Mouse (Mus musculus): ENCODE data around the gene Acly. TPM values are rescaled to one million over a fixed set of nuclear protein-coding genes. Genes with fewer than 3 reads are reported as not detected.

Acly gene
- 158 to 172 TPM (median 161 TPM) in 4 replicates for total RNA-seq (2023; ENCODE audit: inconsistent age)

GRCm38 (mm10) chr11:100527458-100528374 is at the start of gene Acly:
TSS of gene Acly (minus strand) at chr11:100528000.

GRCm38 (mm10) chr11:100574708-100575483 is 47.1 kb upstream of the Acly start, which contains the start of gene Cnp:
TSS of gene Cnp (plus strand) at chr11:100574904.

GRCm38 (mm10) chr11:100544832-100545745 is 17.3 kb upstream of the Acly start, which contains the start of gene Ttc25:
TSS of gene Ttc25 (plus strand) at chr11:100545607.

GRCm38 (mm10) chr11:100472197-100472934 is 55.4 kb downstream of the Acly start, which contains the start of gene Klhl11:
TSS of gene Klhl11 (minus strand) at chr11:100472741.

GRCm38 (mm10) chr11:100441797-100442196 is 86.0 kb downstream of the Acly start, which contains the start of the genes Nt5c3b and Klhl10:
TSS of gene Nt5c3b (minus strand) at chr11:100441808.
TSS of gene Klhl10 (plus strand) at chr11:100441917.

Other genes with a start within 250 kb of the Acly start
- 2,378 to 2,468 TPM (median 2,410 TPM) in 4 replicates for gene Eif1, start 208.1 kb downstream of the Acly start, total RNA-seq (2023; ENCODE audit: inconsistent age)
- not detected in 4 replicates for gene Gast, start 193.6 kb downstream of the Acly start, total RNA-seq (2023; ENCODE audit: inconsistent age)
- gene Hap1, start 171.9 kb downstream of the Acly start, total RNA-seq (2023; ENCODE audit: inconsistent age): 2.0 to 3.5 TPM (median 2.4 TPM) in 4 replicates
- 12.6 to 22.2 TPM (median 13.9 TPM) in 4 replicates for gene Jup, start 130.2 kb downstream of the Acly start, total RNA-seq (2023; ENCODE audit: inconsistent age)
- 0.24 TPM in 1 of 4 replicates, not detected in the others for gene P3h4, start 113.2 kb downstream of the Acly start, total RNA-seq (2023; ENCODE audit: inconsistent age)
- not detected in 4 replicates for gene Fkbp10, start 112.3 kb downstream of the Acly start, total RNA-seq (2023; ENCODE audit: inconsistent age)
- 60.8 to 67.9 TPM (median 62.0 TPM) in 4 replicates for gene Nt5c3b, start 86.2 kb downstream of the Acly start, total RNA-seq (2023; ENCODE audit: inconsistent age)
- 1.2 to 3.1 TPM (median 2.1 TPM) in 4 replicates for gene Klhl10, start 86.1 kb downstream of the Acly start, total RNA-seq (2023; ENCODE audit: inconsistent age)
- 20.4 to 24.2 TPM (median 22.4 TPM) in 4 replicates for gene Klhl11, start 55.3 kb downstream of the Acly start, total RNA-seq (2023; ENCODE audit: inconsistent age)
- gene Ttc25, start 17.6 kb upstream of the Acly start, total RNA-seq (2023; ENCODE audit: inconsistent age): 0.32 to 0.51 TPM (median 0.39 TPM) in 3 of 4 replicates, not detected in the other
- 182 to 196 TPM (median 187 TPM) in 4 replicates for gene Cnp, start 46.9 kb upstream of the Acly start, total RNA-seq (2023; ENCODE audit: inconsistent age)
- gene Nkiras2, start 91.2 kb upstream of the Acly start, total RNA-seq (2023; ENCODE audit: inconsistent age): 24.9 to 30.3 TPM (median 26.3 TPM) in 4 replicates
- 460 to 496 TPM (median 474 TPM) in 4 replicates for gene Dnajc7, start 92.2 kb upstream of the Acly start, total RNA-seq (2023; ENCODE audit: inconsistent age)
- gene Zfp385c, start 164.5 kb upstream of the Acly start, total RNA-seq (2023; ENCODE audit: inconsistent age): 0.24 TPM in 1 of 4 replicates, not detected in the others
- gene Dhx58, start 176.3 kb upstream of the Acly start, total RNA-seq (2023; ENCODE audit: inconsistent age): 18.4 to 28.4 TPM (median 20.7 TPM) in 4 replicates
- gene Kat2a, start 184.5 kb upstream of the Acly start, total RNA-seq (2023; ENCODE audit: inconsistent age): 37.4 to 42.8 TPM (median 40.6 TPM) in 4 replicates
- not detected in 4 replicates for gene Hspb9, start 185.8 kb upstream of the Acly start, total RNA-seq (2023; ENCODE audit: inconsistent age)
- 128 to 135 TPM (median 134 TPM) in 4 replicates for gene Rab5c, start 210.2 kb upstream of the Acly start, total RNA-seq (2023; ENCODE audit: inconsistent age)
- gene Kcnh4, start 231.9 kb upstream of the Acly start, total RNA-seq (2023; ENCODE audit: inconsistent age): 6.4 to 8.3 TPM (median 6.9 TPM) in 4 replicates
- gene Hcrt, start 234.9 kb upstream of the Acly start, total RNA-seq (2023; ENCODE audit: inconsistent age): not detected in 4 replicates
- 17.9 to 27.2 TPM (median 20.3 TPM) in 4 replicates for gene Ghdc, start 243.0 kb upstream of the Acly start, total RNA-seq (2023; ENCODE audit: inconsistent age)